Mouse (Mus musculus): Measurements from ENCODE around the gene Zfp266. TPM values are rescaled to one million over a fixed set of nuclear protein-coding genes. Genes with fewer than 3 reads are reported as not detected.
A peak's percentile ranks its signal among the peaks of the same experiment; 100 is the strongest.
"Not testable (repeated sequence)": the region's sequence is repeated elsewhere in the genome, so short reads cannot be mapped to it uniquely, and the experiment has no call there.

The Zfp266 gene
- 46.1 and 46.2 TPM in 2 replicates for polyA plus RNA-seq (2015; fragmentation: Nextera tagmentation; extraction: Ambion mirVana)

DNA sequence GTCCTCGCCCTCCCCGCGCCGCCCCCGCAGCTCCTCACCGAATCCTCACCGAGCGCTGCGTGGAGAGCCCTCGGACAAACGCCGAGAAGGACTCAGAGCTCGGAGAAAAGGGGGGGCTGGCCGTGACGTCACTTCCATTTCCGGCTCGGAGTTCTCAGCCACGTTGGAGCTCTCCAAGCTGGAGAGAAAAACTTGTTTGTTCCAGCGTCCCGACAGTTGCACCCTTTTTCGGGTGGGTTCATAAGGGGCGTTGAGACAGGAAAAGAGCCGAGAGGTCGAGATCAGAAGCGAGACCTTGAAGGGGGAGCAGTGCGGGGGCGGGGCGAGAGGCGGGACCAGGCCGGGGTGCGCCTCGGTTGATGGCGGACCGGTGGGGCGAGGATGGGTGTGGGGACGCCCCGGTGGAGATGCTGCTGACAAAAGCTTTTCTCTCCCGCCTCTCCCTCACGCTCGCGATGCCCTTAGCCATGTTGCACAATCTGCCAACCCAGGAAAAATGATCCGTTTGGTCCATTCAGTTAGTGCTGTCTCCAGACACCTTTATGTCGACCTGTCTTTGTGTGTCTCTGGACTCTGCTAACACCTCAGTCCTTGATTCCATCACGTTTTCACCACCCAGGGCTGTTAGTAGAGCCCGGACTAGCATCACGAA, at the start of gene Zfp266:
Gene Zfp266, minus strand, starts transcription at position 112 of the 652 bp plus-strand sequence.
- peak within 1 kb of the TSS; percentile 93 for H3K27ac ChIP-seq (ENCODE audit: low read length)
- H3K36me3 ChIP-seq (ENCODE audit: control insufficient read depth, insufficient read depth), result peaks cover 2% of the 10 kb centered on the region; the same call in 1 of the 2 replicates
- ATAC-seq (replicated peaks; ENCODE audit: extremely low read depth, insufficient read depth, low FRiP score), result peak; percentile 90
- H3K4me2 ChIP-seq (ENCODE audit: low read depth, low read length), result peak within 1 kb of the TSS; percentile 76
- peaks cover 18% of the 10 kb centered on the region for H3K4me1 ChIP-seq (ENCODE audit: control insufficient read depth, insufficient read depth, low read length)
- under 1% methylated on average over 46 of the region's 46 CpGs for WGBS
- H3K9me3 ChIP-seq (replicated peaks; ENCODE audit: control insufficient read depth, low read length), result no peaks in the 10 kb centered on the region
- H3K27me3 ChIP-seq (ENCODE audit: control insufficient read depth, insufficient read depth, low read length), result no peaks in the 10 kb centered on the region
- peak within 1 kb of the TSS; percentile 93 for H3K9ac ChIP-seq (ENCODE audit: low read length)
- peak within 1 kb of the TSS; percentile 82 for H3K4me3 ChIP-seq (ENCODE audit: low read length)

DNA sequence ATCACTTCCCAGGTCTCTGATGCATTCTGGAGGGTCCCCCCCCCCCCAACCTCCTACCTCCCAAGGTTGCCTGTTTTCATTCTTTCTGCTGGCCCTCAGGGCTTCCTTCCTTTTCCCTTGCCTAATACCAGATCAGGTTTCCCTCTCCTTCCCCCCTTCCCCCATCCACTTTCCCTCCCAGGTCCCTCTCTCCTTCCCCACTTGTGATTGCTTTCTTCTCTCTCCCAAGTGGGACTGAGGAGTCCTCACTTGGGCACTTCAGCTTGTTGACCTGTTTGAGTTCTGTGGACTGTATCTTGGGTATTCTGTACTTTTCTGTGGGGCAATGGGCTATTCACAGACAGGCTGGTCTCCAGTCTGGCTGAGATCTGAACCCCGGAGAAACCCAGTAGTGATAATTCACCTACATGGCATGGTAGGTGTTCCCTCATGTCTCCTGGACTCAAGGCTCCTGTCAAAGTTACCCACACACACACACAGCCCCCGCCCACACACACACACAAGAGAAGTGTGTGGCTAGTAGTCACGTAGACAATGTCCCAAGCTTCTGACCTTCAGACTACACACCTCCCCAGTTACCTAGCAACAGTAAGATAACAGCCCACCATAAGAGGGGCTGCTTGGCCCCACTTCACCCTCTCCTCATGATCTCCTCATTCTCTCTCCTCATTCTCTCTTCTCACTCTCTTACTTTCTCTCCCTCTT, 44.3 kb upstream of the Zfp266 start:
- 59% methylated on average over 3 of the region's 3 CpGs for WGBS

DNA sequence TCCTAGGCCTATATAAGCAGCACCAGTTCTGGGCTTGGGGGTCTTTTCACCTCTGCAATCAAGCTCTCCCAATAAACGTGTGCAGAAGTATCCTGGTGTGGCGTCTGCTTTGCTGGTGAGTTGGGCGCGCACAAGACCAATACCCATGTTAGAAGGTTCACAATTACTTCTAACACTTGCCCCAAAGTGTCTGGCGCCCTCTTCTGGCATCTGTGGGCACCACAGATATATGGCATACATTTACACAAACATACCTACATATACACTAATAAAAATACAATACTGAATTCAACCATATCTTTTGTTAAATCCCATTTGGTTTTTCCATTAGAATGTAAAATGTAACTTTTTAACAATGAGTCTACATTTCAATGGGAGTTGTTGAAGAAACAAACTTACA, 41.0 kb upstream of the Zfp266 start:
- Histone ChIP-seq H3K9ac (ENCODE audit: low read length) (no peak overlapping the region), H3K4me3 (ENCODE audit: low read length) (no peak overlapping the region), H3K9me3 (replicated peaks; ENCODE audit: control insufficient read depth, low read length) (no peaks in the 10 kb centered on the region; the same call in 1 of the 2 replicates), H3K27ac (ENCODE audit: low read length) (no peak overlapping the region), H3K4me1 (ENCODE audit: control insufficient read depth, insufficient read depth, low read length) (no peaks in the 10 kb centered on the region), H3K4me2 (ENCODE audit: low read depth, low read length) (no peak overlapping the region), H3K36me3 (ENCODE audit: control insufficient read depth, insufficient read depth) (no peaks in the 10 kb centered on the region), H3K27me3 (ENCODE audit: control insufficient read depth, insufficient read depth, low read length) (no peaks in the 10 kb centered on the region)
- no peak for ATAC-seq (replicated peaks; ENCODE audit: extremely low read depth, insufficient read depth, low FRiP score)
- WGBS, result 84% methylated on average over 5 of the region's 5 CpGs

More for the DNA sequence above, 44.3 kb upstream of the Zfp266 start:
- ATAC-seq (replicated peaks; ENCODE audit: extremely low read depth, insufficient read depth, low FRiP score); H3K9me3 ChIP-seq (replicated peaks; ENCODE audit: control insufficient read depth, low read length); H3K27ac ChIP-seq (ENCODE audit: low read length); H3K27me3 ChIP-seq (ENCODE audit: control insufficient read depth, insufficient read depth, low read length); H3K4me3 ChIP-seq (ENCODE audit: low read length); H3K4me2 ChIP-seq (ENCODE audit: low read depth, low read length); H3K9ac ChIP-seq (ENCODE audit: low read length); H3K4me1 ChIP-seq (ENCODE audit: control insufficient read depth, insufficient read depth, low read length); H3K36me3 ChIP-seq (ENCODE audit: control insufficient read depth, insufficient read depth): not testable (repeated sequence)

DNA sequence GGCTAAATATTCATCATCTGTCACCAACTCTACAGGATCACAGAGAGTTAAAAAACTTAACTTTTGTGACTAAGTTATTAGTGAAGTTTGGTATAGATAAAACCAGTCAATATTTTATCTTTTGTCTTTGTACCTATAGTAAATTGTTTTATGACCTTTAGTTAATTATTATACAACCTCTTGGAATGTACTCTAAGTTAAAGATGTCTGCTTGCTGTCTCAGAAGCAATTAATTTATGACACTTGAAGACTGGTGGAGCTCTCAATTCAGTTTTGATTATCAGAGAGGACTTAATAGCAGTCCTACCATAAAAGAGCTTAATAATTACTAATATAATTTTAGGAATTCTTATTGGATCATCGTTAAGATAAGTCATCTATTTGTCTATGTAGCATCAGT, 31.5 kb upstream of the Zfp266 start:
- no peaks in the 10 kb centered on the region for H3K27me3 ChIP-seq (ENCODE audit: control insufficient read depth, insufficient read depth, low read length)
- H3K9ac ChIP-seq (ENCODE audit: low read length), result no peak overlapping the region
- no peak for ATAC-seq (replicated peaks; ENCODE audit: extremely low read depth, insufficient read depth, low FRiP score)
- H3K9me3 ChIP-seq (replicated peaks; ENCODE audit: control insufficient read depth, low read length), result no peaks in the 10 kb centered on the region
- H3K36me3 ChIP-seq (ENCODE audit: control insufficient read depth, insufficient read depth), result no peaks in the 10 kb centered on the region
- H3K4me3 ChIP-seq (ENCODE audit: low read length), result no peak overlapping the region
- WGBS, result 52% methylated on average over 1 of the region's 1 CpGs
- no peak overlapping the region for H3K4me2 ChIP-seq (ENCODE audit: low read depth, low read length)
- no peaks in the 10 kb centered on the region for H3K4me1 ChIP-seq (ENCODE audit: control insufficient read depth, insufficient read depth, low read length)
- H3K27ac ChIP-seq (ENCODE audit: low read length), result no peak overlapping the region

DNA sequence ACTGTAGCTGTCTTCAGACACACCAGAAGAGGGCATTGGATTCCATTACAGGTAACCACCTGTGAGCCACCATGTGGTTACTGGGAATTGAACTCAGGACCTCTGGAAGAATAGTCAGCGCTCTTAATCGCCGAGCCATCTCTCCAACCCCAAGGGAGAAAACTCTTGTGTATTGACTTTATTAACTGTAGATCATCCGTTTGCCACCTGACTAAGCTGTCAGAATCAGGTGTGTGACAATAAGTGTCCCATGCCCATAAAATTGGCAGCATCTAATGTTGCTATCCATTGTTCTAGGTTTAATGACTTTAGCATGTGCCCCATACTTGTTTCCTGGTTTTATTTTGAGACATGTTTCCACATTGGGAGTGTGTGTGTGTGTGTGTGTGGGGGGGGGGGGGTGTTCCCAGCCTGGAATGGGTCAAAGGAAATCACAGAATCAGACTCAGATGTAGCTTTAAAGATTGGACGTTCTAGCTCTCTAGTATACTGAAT, 30.6 kb upstream of the Zfp266 start:
- 51% methylated on average over 5 of the region's 5 CpGs for WGBS
- Histone ChIP-seq H3K27ac (ENCODE audit: low read length) (0 out of 2 replicates have a peak overlapping the region, but pooled peaks have one; percentile 24), H3K27me3 (ENCODE audit: control insufficient read depth, insufficient read depth, low read length) (no peaks in the 10 kb centered on the region; the same call in 1 of the 2 replicates), H3K9ac (ENCODE audit: low read length) (no peak overlapping the region), H3K36me3 (ENCODE audit: control insufficient read depth, insufficient read depth) (no peaks in the 10 kb centered on the region), H3K4me3 (ENCODE audit: low read length) (no peak overlapping the region), H3K9me3 (replicated peaks; ENCODE audit: control insufficient read depth, low read length) (no peaks in the 10 kb centered on the region), H3K4me1 (ENCODE audit: control insufficient read depth, insufficient read depth, low read length) (no peaks in the 10 kb centered on the region), H3K4me2 (ENCODE audit: low read depth, low read length) (no peak overlapping the region)
- no peak for ATAC-seq (replicated peaks; ENCODE audit: extremely low read depth, insufficient read depth, low FRiP score)

DNA sequence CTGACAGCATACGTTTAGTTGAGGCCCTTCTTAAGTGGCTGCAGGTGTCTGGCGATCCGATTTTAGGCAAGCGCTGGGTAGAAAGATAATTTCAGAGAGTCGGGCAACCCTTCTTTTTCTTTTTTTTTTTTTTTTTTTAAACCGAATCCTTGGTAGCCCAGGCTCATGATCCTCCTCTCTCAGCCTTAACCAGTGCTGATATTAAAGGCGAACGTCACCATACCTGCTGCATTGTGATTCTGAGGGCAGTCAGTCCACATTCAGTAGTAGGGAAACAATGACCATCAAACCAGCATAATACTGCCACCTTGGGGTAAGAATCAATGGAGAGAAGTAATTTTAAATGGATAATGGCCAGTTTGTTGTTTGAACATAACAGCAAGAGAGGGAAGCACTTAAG, 23.9 kb upstream of the Zfp266 start:
- Histone ChIP-seq H3K27me3 (ENCODE audit: control insufficient read depth, insufficient read depth, low read length) (no peaks in the 10 kb centered on the region; the same call in 1 of the 2 replicates), H3K4me3 (ENCODE audit: low read length) (peak overlapping the region; percentile 58), H3K9me3 (replicated peaks; ENCODE audit: control insufficient read depth, low read length) (no peaks in the 10 kb centered on the region), H3K4me1 (ENCODE audit: control insufficient read depth, insufficient read depth, low read length) (peaks cover 6% of the 10 kb centered on the region; the same call in 1 of the 2 replicates), H3K36me3 (ENCODE audit: control insufficient read depth, insufficient read depth) (no peaks in the 10 kb centered on the region), H3K27ac (ENCODE audit: low read length) (peak overlapping the region; percentile 91), H3K4me2 (ENCODE audit: low read depth, low read length) (peak overlapping the region; percentile 92), H3K9ac (ENCODE audit: low read length) (peak overlapping the region; percentile 65)
- WGBS, result 20% methylated on average over 8 of the region's 8 CpGs
- no peak for ATAC-seq (replicated peaks; ENCODE audit: extremely low read depth, insufficient read depth, low FRiP score)

DNA sequence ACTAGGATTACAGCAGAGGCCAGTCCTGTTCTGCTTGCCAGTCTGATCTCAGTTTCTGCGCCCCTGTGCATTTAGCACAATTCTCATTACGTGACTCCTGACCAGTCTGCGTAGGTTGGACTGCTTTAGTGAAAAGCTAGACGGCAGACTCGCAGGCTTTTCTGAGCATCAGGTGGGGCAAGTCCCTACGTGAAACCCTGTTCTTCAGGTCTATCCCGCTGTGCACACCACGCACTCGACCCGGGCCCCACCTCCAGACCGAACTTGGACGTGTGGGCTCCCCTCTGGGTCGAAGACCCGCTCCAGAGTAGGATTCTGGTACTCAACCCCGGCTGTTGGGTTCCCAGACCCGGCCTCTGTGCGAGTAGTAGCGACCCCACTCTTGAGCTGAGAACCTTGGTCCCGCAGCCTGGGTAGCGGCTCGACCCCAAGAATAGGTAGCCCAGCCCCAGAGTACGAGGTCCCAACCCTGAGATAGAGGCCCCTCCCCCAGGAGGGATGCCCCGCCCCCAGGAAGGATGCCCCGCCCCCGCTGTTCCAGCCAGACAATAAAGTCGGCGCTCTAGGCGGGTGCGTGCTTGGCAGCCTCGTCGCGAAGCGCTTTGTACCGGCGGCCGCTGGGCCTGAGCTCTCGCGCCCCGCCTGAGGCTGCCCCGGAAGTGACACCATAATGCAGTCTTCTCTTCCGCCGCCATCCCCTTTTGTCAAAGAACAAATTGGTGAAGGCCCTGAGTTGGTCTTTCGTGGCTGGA, 23.0 kb upstream of the Zfp266 start:
- peak overlapping the region; percentile 92 for H3K4me2 ChIP-seq (ENCODE audit: low read depth, low read length)
- H3K36me3 ChIP-seq (ENCODE audit: control insufficient read depth, insufficient read depth), result no peaks in the 10 kb centered on the region
- peak; percentile 92 for ATAC-seq (replicated peaks; ENCODE audit: extremely low read depth, insufficient read depth, low FRiP score)
- no peaks in the 10 kb centered on the region for H3K9me3 ChIP-seq (replicated peaks; ENCODE audit: control insufficient read depth, low read length)
- H3K4me3 ChIP-seq (ENCODE audit: low read length), result peak overlapping the region; percentile 58
- WGBS, result 4% methylated on average over 43 of the region's 43 CpGs
- peak overlapping the region; percentile 91 for H3K27ac ChIP-seq (ENCODE audit: low read length)
- H3K4me1 ChIP-seq (ENCODE audit: control insufficient read depth, insufficient read depth, low read length), result peaks cover 6% of the 10 kb centered on the region; the same call in 1 of the 2 replicates
- H3K27me3 ChIP-seq (ENCODE audit: control insufficient read depth, insufficient read depth, low read length), result no peaks in the 10 kb centered on the region; the same call in 1 of the 2 replicates
- H3K9ac ChIP-seq (ENCODE audit: low read length), result peak overlapping the region; percentile 65

DNA sequence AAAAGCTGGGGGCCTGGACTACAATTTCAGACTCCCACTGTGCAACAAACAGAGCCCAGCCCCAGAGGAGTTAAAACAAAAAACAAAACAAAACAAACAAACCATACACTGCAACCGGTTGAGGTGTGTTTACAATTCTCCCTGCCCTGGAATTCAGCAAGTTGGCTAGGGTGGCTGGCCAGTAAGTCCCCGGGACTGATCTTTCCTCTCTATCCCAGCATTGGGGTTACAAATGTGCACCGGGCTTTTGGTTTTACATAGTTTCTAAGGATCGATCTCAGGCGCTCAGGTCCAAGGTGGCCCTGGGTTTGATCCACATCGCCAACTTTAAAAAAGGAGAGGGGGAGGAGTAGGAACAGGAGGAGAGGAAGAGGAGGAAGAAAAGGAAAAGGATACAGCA, 22.3 kb upstream of the Zfp266 start:
- Histone ChIP-seq H3K36me3 (ENCODE audit: control insufficient read depth, insufficient read depth) (no peaks in the 10 kb centered on the region), H3K27ac (ENCODE audit: low read length) (peak overlapping the region; percentile 91; the same call in 1 of the 2 replicates), H3K4me2 (ENCODE audit: low read depth, low read length) (no peak overlapping the region), H3K4me3 (ENCODE audit: low read length) (no peak overlapping the region), H3K9me3 (replicated peaks; ENCODE audit: control insufficient read depth, low read length) (no peaks in the 10 kb centered on the region), H3K27me3 (ENCODE audit: control insufficient read depth, insufficient read depth, low read length) (no peaks in the 10 kb centered on the region; the same call in 1 of the 2 replicates), H3K4me1 (ENCODE audit: control insufficient read depth, insufficient read depth, low read length) (peaks cover 6% of the 10 kb centered on the region; the same call in 1 of the 2 replicates), H3K9ac (ENCODE audit: low read length) (no peak overlapping the region)
- 45% methylated on average over 6 of the region's 6 CpGs for WGBS
- ATAC-seq (replicated peaks; ENCODE audit: extremely low read depth, insufficient read depth, low FRiP score), result no peak

All from heart, embryonic 16.5 days (tissue).